Mouse (Mus musculus) intestine, embryonic 16.5 days (tissue): ENCODE results near the gene Rsrc2. TPM values are rescaled to one million over a fixed set of nuclear protein-coding genes. Genes with fewer than 3 reads are reported as not detected.
A peak's percentile ranks its signal among the peaks of the same experiment; 100 is the strongest.

ENCODE experiments used
- ATAC-seq: fragments of 200-750 bp; cut with Nextera tagmentation; 2 replicates; pipeline ENCODE4 v1.8.0; 2017; ENCODE audit warnings: moderate TSS enrichment, moderate library complexity
- H3K27ac ChIP-seq: fragments of 300-500 bp; sonication (generic); 2 replicates; pipeline ENCODE4 v1.5.1; 2014; ENCODE audit warnings: mild to moderate bottlenecking, low read length
- H3K27me3 ChIP-seq: fragments of 300-500 bp; sonication (generic); replicated peaks from 2 replicates; pipeline ENCODE4 v1.6.1; 2014; ENCODE audit warnings: low read length, control low read depth, mixed read lengths; ENCODE audit not compliant: control insufficient read depth, insufficient read depth
- H3K36me3 ChIP-seq: fragments of 300-500 bp; sonication (generic); 2 replicates; pipeline ENCODE4 v1.6.1; 2014; ENCODE audit warnings: low read length, control low read depth; ENCODE audit not compliant: control insufficient read depth, insufficient read depth
- H3K4me1 ChIP-seq: fragments of 300-500 bp; sonication (generic); 2 replicates; pipeline ENCODE4 v1.6.1; 2014; ENCODE audit warnings: low read length, control low read depth, mixed read lengths; ENCODE audit not compliant: control insufficient read depth, insufficient read depth
- H3K4me2 ChIP-seq: fragments of 300-500 bp; sonication (generic); 2 replicates; pipeline ENCODE4 v1.6.1; 2014; ENCODE audit warnings: low read depth, low read length, control low read depth
- H3K4me3 ChIP-seq: fragments of 300-500 bp; sonication (generic); 2 replicates; pipeline ENCODE4 v1.5.1; 2014; ENCODE audit warnings: mild to moderate bottlenecking, low read length
- H3K9ac ChIP-seq: fragments of 300-500 bp; sonication (generic); 2 replicates; pipeline ENCODE4 v1.6.1; 2014; ENCODE audit warnings: low read depth, low read length
- H3K9me3 ChIP-seq: fragments of 300-500 bp; sonication (generic); 2 replicates; pipeline ENCODE4 v1.6.1; 2016; ENCODE audit warnings: low read length, control low read depth; ENCODE audit not compliant: control insufficient read depth
- WGBS: fragments of 180-500 bp; shearing (Covaris S2); extraction: QIAGEN DNeasy Blood & Tissue Kit; methylation state at CpG from one replicate; pipeline ENCODE4 v1.1.7; 2014; 5-methylcytosine and 5-hydroxymethylcytosine counted together
- polyA plus RNA-seq: library from polyadenylated mRNA; unstranded; fragments of >200 nt; fragmentation: Nextera tagmentation; extraction: Ambion mirVana; gene quantifications from 2 replicates; pipeline ENCODE4 v1.2.1, GENCODE M21; 2015

Rsrc2 gene
- polyA plus RNA-seq, 1 experiment from 2014 or later = 78.0 TPM

- peak overlapping the region; percentile 25; the same call in 1 of the 2 replicates for H3K27ac ChIP-seq
- H3K4me3 ChIP-seq = no peak overlapping the region; the same call in 1 of the 2 replicates
- H3K36me3 ChIP-seq = no peaks in the 10 kb centered on the region
- 36% methylated on average over 4 of the region's 4 CpGs for WGBS
- H3K4me2 ChIP-seq = peak overlapping the region; percentile 93
- no peaks in the 10 kb centered on the region for H3K9me3 ChIP-seq
- no peaks in the 10 kb centered on the region for H3K27me3 ChIP-seq
- no peak for ATAC-seq
- H3K4me1 ChIP-seq = peaks cover 19% of the 10 kb centered on the region
- H3K9ac ChIP-seq = peak overlapping the region; percentile 44; the same call in 1 of the 2 replicates
Measured at GRCm38 (mm10) chr5:123682372-123682771, 66.8 kb downstream of the Rsrc2 start.

GRCm38 (mm10) chr5:123679546-123680263, 69.5 kb downstream of the Rsrc2 start:
- H3K4me2 ChIP-seq = no peak overlapping the region
- 33% methylated on average over 5 of the region's 5 CpGs for WGBS
- no peak overlapping the region for H3K4me3 ChIP-seq
- H3K9me3 ChIP-seq = no peaks in the 10 kb centered on the region
- no peak overlapping the region for H3K9ac ChIP-seq
- no peak for ATAC-seq
- H3K27ac ChIP-seq = peak overlapping the region; percentile 50
- H3K27me3 ChIP-seq = no peaks in the 10 kb centered on the region
- H3K36me3 ChIP-seq = no peaks in the 10 kb centered on the region
- peaks cover 16% of the 10 kb centered on the region for H3K4me1 ChIP-seq

- ATAC-seq = no peak
- H3K4me3 ChIP-seq = no peak overlapping the region
- WGBS = 69% methylated on average over 3 of the region's 3 CpGs
- H3K9me3 ChIP-seq = no peaks in the 10 kb centered on the region
- H3K4me2 ChIP-seq = no peak overlapping the region
- H3K27me3 ChIP-seq = no peaks in the 10 kb centered on the region
- no peaks in the 10 kb centered on the region for H3K36me3 ChIP-seq
- peaks cover 13% of the 10 kb centered on the region for H3K4me1 ChIP-seq
- no peak overlapping the region for H3K27ac ChIP-seq
- H3K9ac ChIP-seq = no peak overlapping the region
Measured at GRCm38 (mm10) chr5:123679106-123679505, 70.1 kb downstream of the Rsrc2 start.

Other genes with a start within 250 kb of the Rsrc2 start
- gene B3gnt4, start 239.0 kb downstream of the Rsrc2 start, polyA plus RNA-seq = 0.13 and 0.49 TPM in 2 replicates
- 87.7 and 89.7 TPM in 2 replicates for gene Diablo, start 225.2 kb downstream of the Rsrc2 start, polyA plus RNA-seq
- 10.0 and 11.2 TPM in 2 replicates for gene Gm49027, start 223.9 kb downstream of the Rsrc2 start, polyA plus RNA-seq
- gene Vps33a, start 176.4 kb downstream of the Rsrc2 start, polyA plus RNA-seq = 31.6 and 33.5 TPM in 2 replicates
- 20.6 and 23.7 TPM in 2 replicates for gene Clip1, start 64.8 kb downstream of the Rsrc2 start, polyA plus RNA-seq
- gene Zcchc8, start 28.3 kb downstream of the Rsrc2 start, polyA plus RNA-seq = 50.9 and 54.8 TPM in 2 replicates
- 14.6 and 15.1 TPM in 2 replicates for gene Kntc1, start 302 bp upstream of the Rsrc2 start, polyA plus RNA-seq
- gene Hcar2, start 116.1 kb upstream of the Rsrc2 start, polyA plus RNA-seq = 0.11 TPM in 1 of 2 replicates, not detected in the other
- 3.2 and 3.4 TPM in 2 replicates for gene Hcar1, start 130.6 kb upstream of the Rsrc2 start, polyA plus RNA-seq
- gene Denr, start 157.8 kb upstream of the Rsrc2 start, polyA plus RNA-seq = 96.2 and 115 TPM in 2 replicates
- gene Gm43518, start 178.0 kb upstream of the Rsrc2 start, polyA plus RNA-seq = 1.2 and 2.8 TPM in 2 replicates
- 5.1 and 5.2 TPM in 2 replicates for gene Ccdc62, start 181.3 kb upstream of the Rsrc2 start, polyA plus RNA-seq
- gene Hip1r, start 224.2 kb upstream of the Rsrc2 start, polyA plus RNA-seq = 33.8 and 34.8 TPM in 2 replicates